Comparison of ENCODE assay signal across 13 mouse cellular contexts in genomic region chr2:105671116-105671797, GRCm38 (mm10). TPM values are rescaled to one million over a fixed set of nuclear protein-coding genes. Genes with fewer than 3 reads are reported as not detected.
DNase-seq lines count a peak whose midpoint lies in the region; ATAC-seq lines count a peak whose summit lies in the region.
"Had no signal": no experiment of that assay in that cellular context is flagged by ENCODE, and none has a peak within 500 bp of the region (broad histone marks: within the 10 kb centered on the region; RNA-seq: fewer than 3 reads in every experiment).

No protein-coding gene starts in this region.

- H3K27ac ChIP-seq in forebrain, embryonic 14.5 days (ENCODE audit: low read depth, low read length) = peak overlapping the region; percentile 91
- H3K27ac ChIP-seq in midbrain, embryonic 13.5 days = peak overlapping the region; percentile 64; the same call in 1 of the 2 replicates
- H3K27ac ChIP-seq: heart, embryonic 13.5 days; limb, embryonic 13.5 days had no signal

- peak overlapping the region; percentile 67 for H3K4me3 ChIP-seq in forebrain, embryonic 14.5 days (ENCODE audit: low read depth, low read length)
- peak overlapping the region; percentile 49 for H3K4me3 ChIP-seq in midbrain, embryonic 13.5 days (replicated peaks)
- H3K4me3 ChIP-seq: heart, embryonic 13.5 days; limb, embryonic 13.5 days had no signal

- peaks cover 47% of the 10 kb centered on the region for H3K27me3 ChIP-seq in forebrain, embryonic 14.5 days (replicated peaks; ENCODE audit: control insufficient read depth, insufficient read depth, low read length)
- H3K27me3 ChIP-seq in midbrain, embryonic 13.5 days = peaks cover 100% of the 10 kb centered on the region

- H3K36me3 ChIP-seq in forebrain, embryonic 14.5 days (ENCODE audit: control insufficient read depth, insufficient read depth, low read length) = no peaks in the 10 kb centered on the region
- no peaks in the 10 kb centered on the region for H3K36me3 ChIP-seq in midbrain, embryonic 13.5 days
- H3K36me3 ChIP-seq: heart, embryonic 13.5 days; limb, embryonic 13.5 days had no signal

- H3K4me1 ChIP-seq in forebrain, embryonic 14.5 days (ENCODE audit: control insufficient read depth, insufficient read depth, low read length) = peaks cover 32% of the 10 kb centered on the region
- peaks cover 60% of the 10 kb centered on the region for H3K4me1 ChIP-seq in midbrain, embryonic 13.5 days (replicated peaks)

- intact Hi-C loops in left cerebral cortex, postnatal 14 days (cut with DNase I) = loop anchor here (5.0 kb wide), 1 partner anchor 549 kb away; no protein-coding TSS in a partner anchor

- H3K4me2 ChIP-seq in forebrain, embryonic 14.5 days (ENCODE audit: low read length) = peak overlapping the region; percentile 66
- H3K4me2 ChIP-seq in midbrain, embryonic 13.5 days (replicated peaks) = peak overlapping the region; percentile 62; the same call in 1 of the 2 replicates
- H3K4me2 ChIP-seq: heart, embryonic 13.5 days; limb, embryonic 13.5 days had no signal

- no peak for ATAC-seq in forebrain, embryonic 14.5 days
- no peak for ATAC-seq in midbrain, embryonic 13.5 days

- H3K9me3 ChIP-seq in forebrain, embryonic 14.5 days (replicated peaks; ENCODE audit: control insufficient read depth, low read length) = no peaks in the 10 kb centered on the region
- no peaks in the 10 kb centered on the region for H3K9me3 ChIP-seq in midbrain, embryonic 13.5 days
- H3K9me3 ChIP-seq: heart, embryonic 13.5 days; limb, embryonic 13.5 days had no signal

- 8% methylated on average over 9 of the region's 9 CpGs for WGBS in forebrain, embryonic 14.5 days
- 3% methylated on average over 9 of the region's 9 CpGs for WGBS in midbrain, embryonic 13.5 days

- peak overlapping the region; percentile 96 for H3K9ac ChIP-seq in forebrain, embryonic 14.5 days (ENCODE audit: low read length)
- peak overlapping the region; percentile 26; the same call in 1 of the 2 replicates for H3K9ac ChIP-seq in midbrain, embryonic 13.5 days (replicated peaks)
- H3K9ac ChIP-seq: heart, embryonic 13.5 days; limb, embryonic 13.5 days had no signal

- DNase-seq in brain, adult 2 months (ENCODE audit: low read depth, low spot score) = peak; percentile 33
- peak; percentile 49 to 60 for DNase-seq in cerebellum, postnatal 10 days
- peak; percentile 46 for DNase-seq in forebrain, embryonic 14.5 days (ENCODE audit: low spot score)
- no peak for DNase-seq in urinary bladder, postnatal 14 days (ENCODE audit: low spot score)
- no peak for DNase-seq in testis, postnatal 14 days (ENCODE audit: low spot score)
- no peak for DNase-seq in left cerebral cortex, postnatal 14 days (ENCODE audit: low spot score in 2 of 2)
- DNase-seq in kidney, adult 18-20 months = no peak
- DNase-seq: adrenal gland, postnatal 25 days; thymus, postnatal 4 days had no signal

RNA-seq across cellular contexts. Expression of gene Pax6, which starts 2.6 kb away (rescaled TPM):
- polyA plus RNA-seq in forebrain, embryonic 14.5 days (2014; fragmentation: Nextera tagmentation; extraction: Ambion mirVana) = 44.5 and 51.8 TPM in 2 replicates
- 39.9 and 40.9 TPM in 2 replicates for polyA plus RNA-seq in midbrain, embryonic 13.5 days (2015; fragmentation: Nextera tagmentation; extraction: Ambion mirVana)
- 1 to 10 TPM; 5.2 to 8.1 TPM for total RNA-seq in left cerebral cortex, postnatal 14 days (2021)
- total RNA-seq: adrenal gland, postnatal 25 days had no signal
- polyA plus RNA-seq: lung, embryonic 16.5 days had no signal

Comparison
In these comparisons a context has a peak if more than half of its experiments do, and no peak if none do; other contexts are left out.
1. DNase-seq: peak in brain, adult 2 months (single experiment), cerebellum, postnatal 10 days (2 of 2) and forebrain, embryonic 14.5 days (single experiment); none in urinary bladder, postnatal 14 days (single experiment), testis, postnatal 14 days (single experiment), left cerebral cortex, postnatal 14 days (0 of 2) and kidney, adult 18-20 months (single experiment).